Mouse (Mus musculus) CD8-positive naive resting alpha-beta T cell, adult 2 months (primary cell): ENCODE data around the gene Olfr657.

Experiments used
- DNase-seq, 2 experiments: peaks; one replicate each; pipeline ENCODE4 v3.0.0; 2022; ENCODE audit warnings: low read depth in 2 of 2, low spot score in 2 of 2

Gene Olfr657

GRCm38 (mm10) chr7:104624494-104624893 is at the start of gene Olfr657:
Olfr657 (plus strand) TSS chr7:104624794.
- DNase-seq = no peak

GRCm38 (mm10) chr7:104577014-104577413 is 47.6 kb upstream of the Olfr657 start, which contains the start of gene Olfr653:
Olfr653 (plus strand) TSS chr7:104577314.
- no peak for DNase-seq

DNA sequence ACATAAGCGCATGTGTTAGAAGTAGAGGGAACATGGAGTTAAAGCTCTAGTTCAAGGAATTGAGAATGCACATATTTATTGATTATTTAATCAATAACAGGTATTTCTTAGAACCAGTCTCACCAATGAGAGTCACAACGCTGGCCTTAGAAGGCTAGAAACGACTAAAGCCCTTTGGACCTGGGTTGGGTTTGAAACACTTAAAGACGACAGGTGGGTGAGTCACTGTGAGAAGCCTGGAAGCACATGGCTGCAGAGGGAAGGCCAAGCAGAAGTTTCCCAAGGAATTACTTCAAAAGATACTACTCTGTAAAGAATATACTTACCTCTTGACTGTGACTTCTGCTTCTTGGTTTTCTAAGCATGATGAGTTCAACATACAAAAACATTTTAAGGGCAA is 43.7 kb upstream of the Olfr657 start:
- no peak for DNase-seq

DNA sequence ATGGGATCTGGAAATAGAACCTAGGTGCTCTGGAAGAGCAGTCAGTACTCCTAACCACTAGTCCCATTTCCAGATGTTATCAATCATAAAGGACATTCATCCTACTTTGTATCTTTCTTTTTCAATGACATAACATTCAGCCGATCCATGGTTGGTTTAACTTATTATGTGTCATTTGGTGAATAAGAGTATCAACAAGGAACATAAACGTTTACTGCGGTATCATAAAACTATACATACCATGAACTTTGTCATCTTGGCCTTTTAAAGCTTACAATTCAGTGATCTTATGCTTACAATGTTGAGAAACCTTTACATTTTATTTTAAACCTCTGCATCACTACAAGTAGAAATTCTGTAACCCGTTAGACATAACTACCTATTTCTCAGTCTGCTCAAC is 43.2 kb upstream of the Olfr657 start:
- DNase-seq = no peak

GRCm38 (mm10) chr7:104586725-104587124 is 37.9 kb upstream of the Olfr657 start, which contains the start of gene Olfr654:
Olfr654 (plus strand) TSS chr7:104587025.
- DNase-seq = no peak

DNA sequence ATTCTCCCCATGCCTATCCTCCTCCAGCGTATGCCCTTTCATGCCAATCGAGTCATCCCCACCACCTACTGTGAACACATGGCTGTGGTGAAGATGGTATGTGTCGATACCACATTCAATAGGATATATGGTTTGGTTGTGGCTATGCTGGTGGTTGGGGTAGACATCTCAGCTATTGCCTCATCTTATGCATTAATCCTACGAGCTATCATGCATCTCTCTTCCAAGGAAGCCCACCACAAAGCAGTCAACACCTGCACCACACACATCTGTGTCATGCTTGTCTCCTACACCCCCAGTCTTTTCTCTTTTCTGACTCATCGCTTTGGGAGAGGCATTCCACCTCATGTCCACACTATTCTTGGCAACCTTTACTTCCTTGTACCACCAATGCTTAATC is 36.3 kb upstream of the Olfr657 start:
- DNase-seq = no peak

DNA sequence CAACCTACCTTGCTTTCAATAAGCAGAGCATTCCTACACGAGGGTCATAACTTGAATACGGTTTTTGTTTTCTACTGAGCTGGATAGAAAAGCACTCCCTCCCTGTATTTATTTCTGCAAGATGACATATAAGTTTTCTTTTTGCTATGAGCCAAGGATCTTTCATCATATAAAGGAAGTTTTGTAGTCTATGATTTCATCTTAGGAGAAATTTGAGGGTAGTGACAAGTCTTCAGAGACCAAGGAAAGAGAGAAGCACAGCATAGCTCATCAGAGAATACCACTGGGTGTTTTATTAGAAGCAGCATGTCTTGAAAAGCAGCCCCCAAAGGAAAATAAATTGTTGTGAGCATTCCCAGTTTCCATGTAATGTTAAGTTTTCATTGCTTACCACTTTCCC is 22.9 kb upstream of the Olfr657 start, which contains the start of gene Olfr655:
TSS of gene Olfr655 (minus strand) at position 101 of the 400 bp plus-strand sequence.
- DNase-seq = no peak

DNA sequence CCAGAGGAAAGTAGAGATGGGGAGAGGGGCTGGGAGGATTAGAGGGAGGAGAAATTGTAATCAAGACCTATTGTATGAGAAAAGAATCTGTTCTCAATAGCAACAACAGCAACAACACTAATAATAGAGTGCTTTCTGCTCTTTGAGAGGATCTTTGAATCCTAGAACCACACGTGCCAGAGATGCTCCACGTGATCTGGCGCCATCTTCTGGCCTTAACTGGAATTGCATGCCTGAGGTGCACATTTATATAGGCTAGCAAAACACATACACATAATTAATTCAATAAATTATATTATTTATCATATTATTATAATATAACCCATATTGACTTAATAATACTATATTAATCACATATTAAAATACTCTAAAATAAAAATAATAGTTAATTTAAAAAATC is 21.4 kb upstream of the Olfr657 start:
- peak; percentile 52 to 70 for DNase-seq

- DNase-seq = no peak
These were observed 19.9 kb upstream of the Olfr657 start for GRCm38 (mm10) chr7:104604727-104605126.

- no peak for DNase-seq
These were observed 10.9 kb upstream of the Olfr657 start, which contains the start of gene Olfr656 for GRCm38 (mm10) chr7:104613655-104614054. Olfr656 (plus strand) TSS chr7:104613955.

DNA sequence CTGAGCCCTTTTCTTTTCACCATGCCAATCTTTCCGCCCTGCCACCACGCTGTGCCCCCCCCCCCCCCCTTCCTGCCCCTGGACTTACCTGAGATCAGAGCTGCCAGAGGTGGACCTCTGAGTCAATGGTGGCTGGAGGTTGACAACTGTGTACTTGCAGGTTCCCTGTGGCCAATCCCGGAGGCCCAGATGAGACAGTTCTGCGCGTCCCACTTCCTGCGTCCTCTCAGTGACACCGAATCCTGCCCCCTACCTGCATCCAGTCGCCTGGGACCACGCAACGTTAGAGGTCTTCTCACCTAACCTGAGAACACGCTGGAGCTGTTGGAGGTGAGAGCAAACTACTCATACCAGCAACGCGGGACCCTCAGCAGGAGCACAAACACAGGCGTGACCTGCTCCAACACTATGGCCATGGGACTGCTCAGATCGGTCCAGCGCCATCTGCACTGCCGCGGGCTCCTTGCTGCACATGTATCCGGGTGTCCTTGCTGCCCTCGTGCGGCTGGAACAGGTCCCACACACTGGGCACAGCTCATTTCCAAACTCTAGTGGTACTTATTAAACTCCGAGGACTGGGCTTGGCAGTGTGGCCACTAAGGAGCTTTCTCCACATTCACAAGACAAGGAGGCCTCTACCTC is 22.4 kb downstream of the Olfr657 start, which contains the start of gene Olfr658:
TSS of gene Olfr658 (minus strand) at position 465 of the 642 bp plus-strand sequence.
- DNase-seq = no peak

- DNase-seq = no peak
These were observed 41.9 kb downstream of the Olfr657 start, which contains the start of gene Olfr659 for GRCm38 (mm10) chr7:104666453-104666852. Olfr659 (plus strand) TSS chr7:104666753.

DNA sequence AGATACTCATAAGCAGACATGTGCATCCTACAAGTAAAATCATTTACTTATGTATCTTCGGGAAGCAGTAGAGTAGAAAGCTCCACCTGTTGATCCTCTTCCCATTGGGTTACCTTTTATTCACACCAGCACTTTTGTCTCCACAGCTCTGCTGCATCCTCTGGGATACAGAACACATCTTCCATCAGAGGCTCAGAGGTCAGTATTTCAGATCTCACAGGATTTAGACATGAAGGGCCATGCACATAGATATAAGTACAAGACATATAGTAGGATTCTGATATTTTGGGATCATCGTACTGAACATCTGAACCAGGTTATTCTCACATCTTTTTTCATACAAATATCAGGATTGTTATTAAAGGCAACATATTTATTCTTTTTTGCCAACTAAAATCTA is 61.6 kb downstream of the Olfr657 start, which contains the start of gene Olfr661:
TSS of gene Olfr661 (plus strand) at position 301 of the 400 bp plus-strand sequence.
- no peak for DNase-seq
